29 mouse cellular contexts compared by ENCODE assay signal in genomic region chr9:44243621-44244020, GRCm38 (mm10). TPM values are rescaled to one million over a fixed set of nuclear protein-coding genes. Genes with fewer than 3 reads are reported as not detected.
DNase-seq lines count a peak whose midpoint lies in the region; ATAC-seq lines count a peak whose summit lies in the region.
"Had no signal": no experiment of that assay in that cellular context is flagged by ENCODE, and none has a peak within 500 bp of the region (broad histone marks: within the 10 kb centered on the region; RNA-seq: fewer than 3 reads in every experiment).

No protein-coding gene starts in this region.

- no peak overlapping the region for H3K27ac ChIP-seq in kidney, embryonic 14.5 days (ENCODE audit: low read depth, low read length)
- H3K27ac ChIP-seq in kidney, embryonic 15.5 days, result no peak overlapping the region
- H3K27ac ChIP-seq: forebrain, embryonic 10.5 days; forebrain, embryonic 13.5 days; heart, embryonic 15.5 days; hindbrain, embryonic 10.5 days; hindbrain, embryonic 13.5 days had no signal

- ATAC-seq in kidney, embryonic 14.5 days (ENCODE audit: low FRiP score, low TSS enrichment), result no peak
- ATAC-seq in kidney, embryonic 15.5 days (replicated peaks; ENCODE audit: low FRiP score), result no peak
- ATAC-seq: forebrain, embryonic 13.5 days; forebrain, embryonic 16.5 days; Patski had no signal

- no peaks in the 10 kb centered on the region for H3K4me1 ChIP-seq in kidney, embryonic 14.5 days (ENCODE audit: control insufficient read depth, insufficient read depth, low read length)
- 0 out of 2 replicates have a peak, but pooled peaks cover 6% of the 10 kb centered on the region for H3K4me1 ChIP-seq in kidney, embryonic 15.5 days
- H3K4me1 ChIP-seq: forebrain, embryonic 13.5 days; heart, embryonic 12.5 days; heart, embryonic 15.5 days; hindbrain, embryonic 13.5 days had no signal

- no peak overlapping the region for H3K9ac ChIP-seq in kidney, embryonic 14.5 days (ENCODE audit: low read depth, low read length)
- H3K9ac ChIP-seq in kidney, embryonic 15.5 days, result no peak overlapping the region
- H3K9ac ChIP-seq: forebrain, embryonic 13.5 days; heart, embryonic 12.5 days; heart, embryonic 15.5 days; hindbrain, embryonic 13.5 days had no signal

- WGBS in kidney, embryonic 14.5 days, result 25% methylated on average over 2 of the region's 2 CpGs
- WGBS in kidney, embryonic 15.5 days, result 29% methylated on average over 2 of the region's 2 CpGs

- no peak overlapping the region for H3K4me3 ChIP-seq in kidney, embryonic 14.5 days (ENCODE audit: low read length)
- H3K4me3 ChIP-seq in kidney, embryonic 15.5 days (replicated peaks), result no peak overlapping the region
- H3K4me3 ChIP-seq: forebrain, embryonic 10.5 days; forebrain, embryonic 13.5 days; heart, embryonic 12.5 days; heart, embryonic 15.5 days; hindbrain, embryonic 10.5 days; hindbrain, embryonic 13.5 days had no signal

- no peaks in the 10 kb centered on the region for H3K9me3 ChIP-seq in kidney, embryonic 14.5 days (ENCODE audit: control insufficient read depth, low read length)
- no peaks in the 10 kb centered on the region for H3K9me3 ChIP-seq in kidney, embryonic 15.5 days (replicated peaks)
- H3K9me3 ChIP-seq: forebrain, embryonic 10.5 days; forebrain, embryonic 13.5 days; G1E; heart, embryonic 12.5 days; heart, embryonic 15.5 days; hindbrain, embryonic 10.5 days; hindbrain, embryonic 13.5 days had no signal

- no peaks in the 10 kb centered on the region for H3K36me3 ChIP-seq in kidney, embryonic 14.5 days (ENCODE audit: control insufficient read depth, insufficient read depth, low read length)
- no peaks in the 10 kb centered on the region for H3K36me3 ChIP-seq in kidney, embryonic 15.5 days
- H3K36me3 ChIP-seq: forebrain, embryonic 10.5 days; G1E; heart, embryonic 12.5 days; heart, embryonic 15.5 days; hindbrain, embryonic 10.5 days; hindbrain, embryonic 13.5 days had no signal

- DNase-seq in kidney, adult 18-20 months, result peak; percentile 36
- DNase-seq in kidney, adult 9 months, result peak; percentile 77
- DNase-seq in kidney, postnatal 25 days, result peak; percentile 42 to 77
- DNase-seq in frontal cortex, postnatal 25 days (ENCODE audit: low spot score in 2 of 2), result no peak
- DNase-seq in natural killer cell, adult 2 months (ENCODE audit: low spot score in 2 of 2), result no peak
- DNase-seq: adrenal gland, postnatal 10 days; adrenal gland, postnatal 36 days; B cell, adult 2 months; cerebellum, adult 18-20 months; cerebellum, adult 9-10 months; cerebellum, postnatal 14 days; gastrocnemius, postnatal 25 days; heart, adult 18-20 months; heart, postnatal 10 days; heart, postnatal 36 days had no signal

- no peak overlapping the region for H3K4me2 ChIP-seq in kidney, embryonic 14.5 days (replicated peaks; ENCODE audit: low read depth, low read length)
- H3K4me2 ChIP-seq in kidney, embryonic 15.5 days, result no peak overlapping the region
- H3K4me2 ChIP-seq: forebrain, embryonic 13.5 days; heart, embryonic 12.5 days; heart, embryonic 15.5 days; hindbrain, embryonic 13.5 days had no signal

- no peaks in the 10 kb centered on the region for H3K27me3 ChIP-seq in kidney, embryonic 14.5 days (ENCODE audit: control insufficient read depth, insufficient read depth, low read length)
- no peaks in the 10 kb centered on the region for H3K27me3 ChIP-seq in kidney, embryonic 15.5 days
- H3K27me3 ChIP-seq: CH12.LX; forebrain, embryonic 13.5 days had no signal

RNA-seq across cellular contexts. Expression of gene Ccdc153, which starts 3.1 kb away (rescaled TPM):
- not detected in 2 replicates for polyA plus RNA-seq in kidney, embryonic 14.5 days (2014; fragmentation: Nextera tagmentation; extraction: Ambion mirVana)
- not detected in 2 replicates for polyA plus RNA-seq in kidney, embryonic 15.5 days (2015; fragmentation: Nextera tagmentation; extraction: Ambion mirVana)
- polyA plus RNA-seq: embryonic facial prominence, embryonic 11.5 days; forebrain, embryonic 10.5 days; forebrain, embryonic 13.5 days; forebrain, embryonic 16.5 days; frontal cortex, adult 2 months; G1E; heart, embryonic 12.5 days; hindbrain, embryonic 10.5 days; hindbrain, embryonic 13.5 days; Patski had no signal

RNA-seq across cellular contexts. Expression of gene Pdzd3, which starts 7.7 kb away (rescaled TPM):
- polyA plus RNA-seq in kidney, embryonic 14.5 days (2014; fragmentation: Nextera tagmentation; extraction: Ambion mirVana), result 1.9 and 4.2 TPM in 2 replicates
- polyA plus RNA-seq in kidney, embryonic 15.5 days (2015; fragmentation: Nextera tagmentation; extraction: Ambion mirVana), result 7.8 and 8.5 TPM in 2 replicates
- polyA plus RNA-seq: embryonic facial prominence, embryonic 11.5 days; G1E; heart, embryonic 12.5 days; hindbrain, embryonic 10.5 days had no signal

RNA-seq across cellular contexts. Expression of gene Cbl, which starts 9.8 kb away (rescaled TPM):
- 14.8 and 27.9 TPM in 2 replicates for polyA plus RNA-seq in kidney, embryonic 14.5 days (2014; fragmentation: Nextera tagmentation; extraction: Ambion mirVana)
- polyA plus RNA-seq in kidney, embryonic 15.5 days (2015; fragmentation: Nextera tagmentation; extraction: Ambion mirVana), result 18.6 and 22.9 TPM in 2 replicates

RNA-seq across cellular contexts. Expression of gene Nlrx1, which starts 24.8 kb away (rescaled TPM):
- polyA plus RNA-seq in kidney, embryonic 14.5 days (2014; fragmentation: Nextera tagmentation; extraction: Ambion mirVana), result 3.2 and 5.6 TPM in 2 replicates
- polyA plus RNA-seq in kidney, embryonic 15.5 days (2015; fragmentation: Nextera tagmentation; extraction: Ambion mirVana), result 6.5 and 7.9 TPM in 2 replicates

RNA-seq across cellular contexts. Expression of gene Abcg4, which starts 44.8 kb away (rescaled TPM):
- polyA plus RNA-seq in kidney, embryonic 14.5 days (2014; fragmentation: Nextera tagmentation; extraction: Ambion mirVana), result 1.5 and 2.7 TPM in 2 replicates
- 2.5 and 3.4 TPM in 2 replicates for polyA plus RNA-seq in kidney, embryonic 15.5 days (2015; fragmentation: Nextera tagmentation; extraction: Ambion mirVana)

Comparison
In these comparisons a context has a peak if more than half of its experiments do, and no peak if none do; other contexts are left out.
1. DNase-seq: peak in kidney, adult 18-20 months (single experiment), kidney, adult 9 months (single experiment) and kidney, postnatal 25 days (2 of 2); none in frontal cortex, postnatal 25 days (0 of 2) and natural killer cell, adult 2 months (0 of 2).